Mouse (Mus musculus) lung, embryonic 14.5 days (tissue): Measurements from ENCODE around the gene Oas1h. TPM values are rescaled to one million over a fixed set of nuclear protein-coding genes. Genes with fewer than 3 reads are reported as not detected.
"Not testable (repeated sequence)": the region's sequence is repeated elsewhere in the genome, so short reads cannot be mapped to it uniquely, and the experiment has no call there.

Experiments
- ATAC-seq: fragments of 200-750 bp; cut with Nextera tagmentation; 2 replicates; pipeline ENCODE4 v1.8.0; 2017; ENCODE audit warnings: mild to moderate bottlenecking, moderate TSS enrichment, moderate library complexity; ENCODE audit not compliant: insufficient read depth
- DNase-seq: peaks from one replicate; pipeline ENCODE4 v3.0.0-alpha.2; 2015
- H3K27ac ChIP-seq: fragments of 300-500 bp; sonication (generic); 2 replicates; pipeline ENCODE4 v1.5.1; 2014; ENCODE audit warnings: low read depth, mild to moderate bottlenecking, moderate library complexity
- H3K27me3 ChIP-seq: fragments of 300-500 bp; sonication (generic); 2 replicates; pipeline ENCODE4 v1.6.1; 2014; ENCODE audit warnings: low read length, control low read depth; ENCODE audit not compliant: insufficient read depth
- H3K36me3 ChIP-seq: fragments of 300-500 bp; sonication (generic); 2 replicates; pipeline ENCODE4 v1.6.1; 2014; ENCODE audit warnings: control low read depth; ENCODE audit not compliant: insufficient read depth
- H3K4me1 ChIP-seq: fragments of 300-500 bp; sonication (generic); 2 replicates; pipeline ENCODE4 v1.6.1; 2014; ENCODE audit warnings: antibody characterized with exemption, control low read depth; ENCODE audit not compliant: insufficient read depth
- H3K4me2 ChIP-seq: fragments of 300-500 bp; sonication (generic); 2 replicates; pipeline ENCODE4 v1.6.1; 2014; ENCODE audit warnings: mild to moderate bottlenecking
- H3K4me3 ChIP-seq: fragments of 300-500 bp; sonication (generic); 2 replicates; pipeline ENCODE4 v1.5.1; 2014; ENCODE audit warnings: low read depth, low read length
- H3K9ac ChIP-seq: fragments of 300-500 bp; sonication (generic); 2 replicates; pipeline ENCODE4 v1.6.1; 2014
- H3K9me3 ChIP-seq: fragments of 300-500 bp; sonication (generic); 2 replicates; pipeline ENCODE4 v1.6.1; 2016; ENCODE audit warnings: low read depth, low read length, control low read depth
- CTCF ChIP-seq: IDR thresholded peaks from 2 replicates; pipeline ENCODE4 v1.5.1; 2016; ENCODE audit warnings: antibody characterized with exemption, low read depth
- WGBS: fragments of 180-500 bp; shearing (Covaris S2); extraction: QIAGEN DNeasy Blood & Tissue Kit; methylation state at CpG from one replicate; pipeline ENCODE4 v1.1.7; 2014; 5-methylcytosine and 5-hydroxymethylcytosine counted together
- polyA plus RNA-seq: library from polyadenylated mRNA; unstranded; fragments of >200 nt; fragmentation: Nextera tagmentation; extraction: Ambion mirVana; gene quantifications from 2 replicates; pipeline ENCODE4 v1.2.1, GENCODE M21; 2014

Gene Oas1h
- polyA plus RNA-seq, 1 experiment from 2014 or later, result not detected

GRCm38 (mm10) chr5:120887831-120888230 is 26.6 kb downstream of the Oas1h start:
- H3K36me3 ChIP-seq, result no peaks in the 10 kb centered on the region
- DNase-seq, result no peak
- no peaks in the 10 kb centered on the region for H3K4me1 ChIP-seq
- no peak for ATAC-seq
- no peak overlapping the region for H3K9ac ChIP-seq
- no peaks in the 10 kb centered on the region for H3K27me3 ChIP-seq
- no peak overlapping the region for H3K27ac ChIP-seq
- H3K4me3 ChIP-seq, result no peak overlapping the region
- H3K9me3 ChIP-seq, result no peaks in the 10 kb centered on the region
- H3K4me2 ChIP-seq, result no peak overlapping the region
- TF ChIP-seq CTCF, result no peak
- WGBS, result 39% methylated on average over 6 of the region's 6 CpGs

- H3K4me2 ChIP-seq, ATAC-seq, H3K9me3 ChIP-seq, H3K27ac ChIP-seq, H3K4me1 ChIP-seq, H3K9ac ChIP-seq, DNase-seq, H3K27me3 ChIP-seq, H3K36me3 ChIP-seq, H3K4me3 ChIP-seq: not testable (repeated sequence)
- WGBS, result 41% methylated on average over 4 of the region's 4 CpGs
These were observed 27.1 kb downstream of the Oas1h start for GRCm38 (mm10) chr5:120888294-120888815.

DNA sequence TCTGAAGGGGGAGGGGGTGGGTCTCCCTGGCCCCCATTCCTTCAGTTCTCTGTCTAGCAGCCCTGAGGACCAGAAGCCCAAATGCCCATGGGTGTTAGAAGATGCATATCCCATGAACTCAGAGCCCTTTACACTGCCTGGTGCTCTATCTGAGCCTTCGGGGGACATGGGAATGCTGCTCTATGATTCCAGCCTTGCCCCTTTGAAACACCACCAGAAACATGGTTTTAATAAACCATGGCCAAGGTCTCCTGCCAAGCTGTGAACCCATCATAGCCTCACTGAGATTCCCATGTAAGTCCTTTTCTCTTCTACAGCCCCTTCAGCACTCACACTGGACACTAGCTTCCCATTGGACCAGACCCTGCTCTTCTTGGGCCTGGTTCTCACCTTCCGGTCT is 28.8 kb downstream of the Oas1h start:
- Histone ChIP-seq H3K9ac (no peak overlapping the region), H3K4me3 (no peak overlapping the region), H3K27ac (no peak overlapping the region), H3K36me3 (no peaks in the 10 kb centered on the region), H3K9me3 (no peaks in the 10 kb centered on the region), H3K4me1 (no peaks in the 10 kb centered on the region), H3K27me3 (no peaks in the 10 kb centered on the region), H3K4me2 (no peak overlapping the region)
- 63% methylated on average over 2 of the region's 2 CpGs for WGBS
- DNase-seq (no peak), ATAC-seq (no peak)
- TF ChIP-seq CTCF, result no peak

DNA sequence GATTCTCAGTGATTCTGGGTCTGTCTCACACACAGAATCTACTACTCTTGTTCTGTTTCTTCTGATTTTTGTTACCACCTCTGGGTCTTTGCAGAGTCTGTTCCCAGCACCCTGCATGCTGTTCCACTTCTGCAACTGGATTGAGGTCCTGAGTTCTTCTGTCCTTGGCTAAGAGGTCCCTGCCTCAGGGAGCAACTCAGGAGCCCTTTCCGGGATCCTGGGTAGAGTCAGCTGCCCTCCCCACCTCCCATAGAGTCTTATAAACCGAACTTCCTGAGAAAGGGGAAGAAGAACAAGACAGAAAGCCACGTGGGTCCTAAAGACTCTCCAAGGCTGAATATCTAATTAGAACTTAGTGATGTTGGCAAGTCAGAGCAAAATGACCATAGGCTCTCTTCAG is 29.8 kb downstream of the Oas1h start:
- no peak for TF ChIP-seq CTCF
- WGBS, result 44% methylated on average over 3 of the region's 3 CpGs
- ATAC-seq (no peak), DNase-seq (no peak)
- Histone ChIP-seq H3K27me3 (no peaks in the 10 kb centered on the region), H3K4me1 (no peaks in the 10 kb centered on the region), H3K27ac (no peak overlapping the region), H3K4me2 (no peak overlapping the region), H3K9ac (no peak overlapping the region), H3K4me3 (no peak overlapping the region), H3K36me3 (no peaks in the 10 kb centered on the region), H3K9me3 (no peaks in the 10 kb centered on the region)

GRCm38 (mm10) chr5:120891566-120892242 is 30.5 kb downstream of the Oas1h start:
- WGBS, result 71% methylated on average over 2 of the region's 2 CpGs
- H3K4me2 ChIP-seq, H3K9ac ChIP-seq, H3K4me1 ChIP-seq, ATAC-seq, H3K4me3 ChIP-seq, H3K9me3 ChIP-seq, DNase-seq, H3K27me3 ChIP-seq, H3K27ac ChIP-seq, H3K36me3 ChIP-seq: not testable (repeated sequence)

- ATAC-seq, result no peak
- TF ChIP-seq CTCF, result no peak
- Histone ChIP-seq H3K36me3 (no peaks in the 10 kb centered on the region), H3K4me1 (no peaks in the 10 kb centered on the region), H3K9ac (no peak overlapping the region), H3K4me2 (no peak overlapping the region), H3K4me3 (no peak overlapping the region), H3K27ac (no peak overlapping the region), H3K27me3 (no peaks in the 10 kb centered on the region), H3K9me3 (no peaks in the 10 kb centered on the region)
- DNase-seq, result no peak
- 45% methylated on average over 2 of the region's 2 CpGs for WGBS
These were observed 31.0 kb downstream of the Oas1h start for GRCm38 (mm10) chr5:120892243-120892660.

DNA sequence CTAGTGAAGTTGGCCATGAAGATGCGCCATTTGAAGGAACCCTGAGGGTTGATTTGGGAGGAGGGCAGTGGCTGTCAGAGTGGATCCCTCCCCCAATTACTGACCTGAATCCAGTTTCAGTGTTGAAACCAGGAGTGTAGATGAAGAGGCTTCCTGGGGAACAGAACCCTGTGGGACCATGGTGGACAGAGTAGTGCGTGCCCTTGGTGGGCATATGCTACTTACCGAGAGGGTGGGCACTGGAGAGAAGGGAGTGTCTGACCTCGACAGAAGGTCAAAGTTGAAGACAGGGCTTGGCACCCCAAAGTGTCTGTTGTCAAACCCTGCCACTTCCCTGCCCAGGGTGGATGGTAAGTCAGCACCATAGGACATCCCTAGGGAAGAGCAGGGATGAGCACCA is 32.6 kb downstream of the Oas1h start:
- not testable (repeated sequence) for H3K9ac ChIP-seq, H3K4me3 ChIP-seq, H3K4me1 ChIP-seq, DNase-seq, H3K9me3 ChIP-seq, H3K36me3 ChIP-seq, H3K4me2 ChIP-seq, H3K27me3 ChIP-seq, H3K27ac ChIP-seq, ATAC-seq
- 82% methylated on average over 4 of the region's 4 CpGs for WGBS

- not testable (repeated sequence) for H3K4me1 ChIP-seq, DNase-seq, H3K27ac ChIP-seq, H3K27me3 ChIP-seq, H3K4me3 ChIP-seq, H3K9ac ChIP-seq, ATAC-seq, H3K4me2 ChIP-seq, H3K9me3 ChIP-seq, H3K36me3 ChIP-seq
- WGBS, result 66% methylated on average over 2 of the region's 2 CpGs
These were observed 33.5 kb downstream of the Oas1h start for GRCm38 (mm10) chr5:120894692-120895091.
